Mouse (Mus musculus): ENCODE measurements around the gene Hsd3b1. TPM values are rescaled to one million over a fixed set of nuclear protein-coding genes. Genes with fewer than 3 reads are reported as not detected.
A peak's percentile ranks its signal among the peaks of the same experiment; 100 is the strongest.

The Hsd3b1 gene
- 0.14 and 0.17 TPM in 2 replicates for polyA plus RNA-seq (2014; fragmentation: Nextera tagmentation; extraction: Ambion mirVana)

GRCm38 (mm10) chr3:98859576-98859975, at the start of gene Hsd3b1:
Gene Hsd3b1, minus strand, starts transcription at chr3:98859794.
- no peaks in the 10 kb centered on the region for H3K9me3 ChIP-seq (ENCODE audit: control insufficient read depth, low read length)

GRCm38 (mm10) chr3:98897606-98898005, 38.0 kb upstream of the Hsd3b1 start:
- DNase-seq (ENCODE audit: low spot score), result no peak
- no peak for ATAC-seq (ENCODE audit: insufficient number of reproducible peaks, low FRiP score, low TSS enrichment, low read depth)
- 97% methylated on average over 2 of the region's 2 CpGs for WGBS

More at GRCm38 (mm10) chr3:98859576-98859975, at the start of gene Hsd3b1:
- Histone ChIP-seq H3K36me3 (ENCODE audit: control insufficient read depth, insufficient read depth, low read length) (no peaks in the 10 kb centered on the region), H3K4me1 (ENCODE audit: control insufficient read depth, insufficient read depth, low read length) (no peaks in the 10 kb centered on the region), H3K9ac (ENCODE audit: low read length) (no peak within 1 kb of the TSS), H3K4me3 (ENCODE audit: low read depth, low read length) (no peak within 1 kb of the TSS), H3K27ac (replicated peaks; ENCODE audit: low read depth, low read length) (no peak within 1 kb of the TSS), H3K4me2 (ENCODE audit: low read depth, severe bottlenecking) (no peak within 1 kb of the TSS), H3K27me3 (ENCODE audit: control insufficient read depth, insufficient read depth, low read length) (no peaks in the 10 kb centered on the region)
- ATAC-seq (ENCODE audit: insufficient number of reproducible peaks, low FRiP score, low TSS enrichment, low read depth) (no peak), DNase-seq (ENCODE audit: low spot score) (no peak)
- 97% methylated on average over 3 of the region's 3 CpGs for WGBS

GRCm38 (mm10) chr3:98895071-98895601, 35.5 kb upstream of the Hsd3b1 start:
- H3K4me2 ChIP-seq (ENCODE audit: low read depth, severe bottlenecking), result no peak overlapping the region
- H3K4me3 ChIP-seq (ENCODE audit: low read depth, low read length), result no peak overlapping the region
- no peak overlapping the region for H3K9ac ChIP-seq (ENCODE audit: low read length)
- no peaks in the 10 kb centered on the region for H3K27me3 ChIP-seq (ENCODE audit: control insufficient read depth, insufficient read depth, low read length)
- H3K36me3 ChIP-seq (ENCODE audit: control insufficient read depth, insufficient read depth, low read length), result no peaks in the 10 kb centered on the region
- H3K27ac ChIP-seq (replicated peaks; ENCODE audit: low read depth, low read length), result no peak overlapping the region
- H3K9me3 ChIP-seq (ENCODE audit: control insufficient read depth, low read length), result no peaks in the 10 kb centered on the region
- peak; percentile 50 for DNase-seq (ENCODE audit: low spot score)
- H3K4me1 ChIP-seq (ENCODE audit: control insufficient read depth, insufficient read depth, low read length), result no peaks in the 10 kb centered on the region
- peak; percentile 51; the same call in 1 of the 2 replicates for ATAC-seq (ENCODE audit: insufficient number of reproducible peaks, low FRiP score, low TSS enrichment, low read depth)
- WGBS, result 46% methylated on average over 10 of the region's 10 CpGs

More at GRCm38 (mm10) chr3:98897606-98898005, 38.0 kb upstream of the Hsd3b1 start:
- H3K27me3 ChIP-seq (ENCODE audit: control insufficient read depth, insufficient read depth, low read length), result no peaks in the 10 kb centered on the region
- no peaks in the 10 kb centered on the region for H3K9me3 ChIP-seq (ENCODE audit: control insufficient read depth, low read length)
- no peak overlapping the region for H3K27ac ChIP-seq (replicated peaks; ENCODE audit: low read depth, low read length)
- H3K4me3 ChIP-seq (ENCODE audit: low read depth, low read length), result no peak overlapping the region
- no peaks in the 10 kb centered on the region for H3K36me3 ChIP-seq (ENCODE audit: control insufficient read depth, insufficient read depth, low read length)
- H3K4me2 ChIP-seq (ENCODE audit: low read depth, severe bottlenecking), result no peak overlapping the region
- H3K4me1 ChIP-seq (ENCODE audit: control insufficient read depth, insufficient read depth, low read length), result no peaks in the 10 kb centered on the region
- no peak overlapping the region for H3K9ac ChIP-seq (ENCODE audit: low read length)

GRCm38 (mm10) chr3:98893057-98893772, 33.6 kb upstream of the Hsd3b1 start, which contains the start of gene Hao2:
Gene Hao2, minus strand, starts transcription at chr3:98893239.
- no peak for DNase-seq (ENCODE audit: low spot score)
- Histone ChIP-seq H3K36me3 (ENCODE audit: control insufficient read depth, insufficient read depth, low read length) (no peaks in the 10 kb centered on the region), H3K4me2 (ENCODE audit: low read depth, severe bottlenecking) (no peak within 1 kb of the TSS), H3K9ac (ENCODE audit: low read length) (no peak within 1 kb of the TSS), H3K27me3 (ENCODE audit: control insufficient read depth, insufficient read depth, low read length) (no peaks in the 10 kb centered on the region), H3K4me3 (ENCODE audit: low read depth, low read length) (no peak within 1 kb of the TSS), H3K27ac (replicated peaks; ENCODE audit: low read depth, low read length) (no peak within 1 kb of the TSS), H3K9me3 (ENCODE audit: control insufficient read depth, low read length) (no peaks in the 10 kb centered on the region), H3K4me1 (ENCODE audit: control insufficient read depth, insufficient read depth, low read length) (no peaks in the 10 kb centered on the region)
- 92% methylated on average over 3 of the region's 3 CpGs for WGBS
- no peak for ATAC-seq (ENCODE audit: insufficient number of reproducible peaks, low FRiP score, low TSS enrichment, low read depth)

- no peak overlapping the region for H3K9ac ChIP-seq (ENCODE audit: low read length)
- DNase-seq (ENCODE audit: low spot score) (no peak), ATAC-seq (ENCODE audit: insufficient number of reproducible peaks, low FRiP score, low TSS enrichment, low read depth) (no peak)
- no peak overlapping the region for H3K4me3 ChIP-seq (ENCODE audit: low read depth, low read length)
- H3K27ac ChIP-seq (replicated peaks; ENCODE audit: low read depth, low read length), result no peak overlapping the region
- no peaks in the 10 kb centered on the region for H3K9me3 ChIP-seq (ENCODE audit: control insufficient read depth, low read length)
- H3K36me3 ChIP-seq (ENCODE audit: control insufficient read depth, insufficient read depth, low read length), result no peaks in the 10 kb centered on the region
- 90% methylated on average over 4 of the region's 4 CpGs for WGBS
- H3K4me2 ChIP-seq (ENCODE audit: low read depth, severe bottlenecking), result no peak overlapping the region
- H3K27me3 ChIP-seq (ENCODE audit: control insufficient read depth, insufficient read depth, low read length), result no peaks in the 10 kb centered on the region
- no peaks in the 10 kb centered on the region for H3K4me1 ChIP-seq (ENCODE audit: control insufficient read depth, insufficient read depth, low read length)
Observed at GRCm38 (mm10) chr3:98890430-98890829, 30.8 kb upstream of the Hsd3b1 start.

- Histone ChIP-seq H3K27ac (replicated peaks; ENCODE audit: low read depth, low read length) (no peak overlapping the region), H3K9me3 (ENCODE audit: control insufficient read depth, low read length) (no peaks in the 10 kb centered on the region), H3K4me2 (ENCODE audit: low read depth, severe bottlenecking) (no peak overlapping the region), H3K9ac (ENCODE audit: low read length) (no peak overlapping the region), H3K27me3 (ENCODE audit: control insufficient read depth, insufficient read depth, low read length) (no peaks in the 10 kb centered on the region), H3K36me3 (ENCODE audit: control insufficient read depth, insufficient read depth, low read length) (no peaks in the 10 kb centered on the region), H3K4me3 (ENCODE audit: low read depth, low read length) (no peak overlapping the region), H3K4me1 (ENCODE audit: control insufficient read depth, insufficient read depth, low read length) (no peaks in the 10 kb centered on the region)
- no peak for DNase-seq (ENCODE audit: low spot score)
- ATAC-seq (ENCODE audit: insufficient number of reproducible peaks, low FRiP score, low TSS enrichment, low read depth), result no peak
- WGBS, result 88% methylated on average over 2 of the region's 2 CpGs
Observed at GRCm38 (mm10) chr3:98888206-98888605, 28.6 kb upstream of the Hsd3b1 start.

GRCm38 (mm10) chr3:98880831-98881230, 21.2 kb upstream of the Hsd3b1 start:
- whole genome bisulfite sequencing, result 85% methylated on average over 2 of the region's 2 CpGs
- no peak for ATAC-seq (ENCODE audit: insufficient number of reproducible peaks, low FRiP score, low TSS enrichment, low read depth)
- H3K9me3 ChIP-seq (ENCODE audit: control insufficient read depth, low read length), result no peaks in the 10 kb centered on the region

GRCm38 (mm10) chr3:98880216-98880615, 20.6 kb upstream of the Hsd3b1 start:
- H3K4me1 ChIP-seq (ENCODE audit: control insufficient read depth, insufficient read depth, low read length), result no peaks in the 10 kb centered on the region
- DNase-seq (ENCODE audit: low spot score) (no peak), ATAC-seq (ENCODE audit: insufficient number of reproducible peaks, low FRiP score, low TSS enrichment, low read depth) (no peak)
- no peaks in the 10 kb centered on the region for H3K27me3 ChIP-seq (ENCODE audit: control insufficient read depth, insufficient read depth, low read length)
- no peaks in the 10 kb centered on the region for H3K36me3 ChIP-seq (ENCODE audit: control insufficient read depth, insufficient read depth, low read length)
- no peak overlapping the region for H3K4me2 ChIP-seq (ENCODE audit: low read depth, severe bottlenecking)
- H3K27ac ChIP-seq (replicated peaks; ENCODE audit: low read depth, low read length), result no peak overlapping the region
- H3K9me3 ChIP-seq (ENCODE audit: control insufficient read depth, low read length), result no peaks in the 10 kb centered on the region
- WGBS, result 82% methylated on average over 6 of the region's 6 CpGs
- H3K4me3 ChIP-seq (ENCODE audit: low read depth, low read length), result no peak overlapping the region
- no peak overlapping the region for H3K9ac ChIP-seq (ENCODE audit: low read length)

More at GRCm38 (mm10) chr3:98880831-98881230, 21.2 kb upstream of the Hsd3b1 start:
- H3K4me3 ChIP-seq (ENCODE audit: low read depth, low read length), result no peak overlapping the region
- H3K27ac ChIP-seq (replicated peaks; ENCODE audit: low read depth, low read length), result no peak overlapping the region
- no peaks in the 10 kb centered on the region for H3K4me1 ChIP-seq (ENCODE audit: control insufficient read depth, insufficient read depth, low read length)
- no peaks in the 10 kb centered on the region for H3K27me3 ChIP-seq (ENCODE audit: control insufficient read depth, insufficient read depth, low read length)
- no peak for DNase-seq (ENCODE audit: low spot score)
- H3K36me3 ChIP-seq (ENCODE audit: control insufficient read depth, insufficient read depth, low read length), result no peaks in the 10 kb centered on the region
- H3K9ac ChIP-seq (ENCODE audit: low read length), result no peak overlapping the region
- no peak overlapping the region for H3K4me2 ChIP-seq (ENCODE audit: low read depth, severe bottlenecking)
